Mouse (Mus musculus): Measurements from ENCODE around the gene Brf1.

Brf1 gene

DNA sequence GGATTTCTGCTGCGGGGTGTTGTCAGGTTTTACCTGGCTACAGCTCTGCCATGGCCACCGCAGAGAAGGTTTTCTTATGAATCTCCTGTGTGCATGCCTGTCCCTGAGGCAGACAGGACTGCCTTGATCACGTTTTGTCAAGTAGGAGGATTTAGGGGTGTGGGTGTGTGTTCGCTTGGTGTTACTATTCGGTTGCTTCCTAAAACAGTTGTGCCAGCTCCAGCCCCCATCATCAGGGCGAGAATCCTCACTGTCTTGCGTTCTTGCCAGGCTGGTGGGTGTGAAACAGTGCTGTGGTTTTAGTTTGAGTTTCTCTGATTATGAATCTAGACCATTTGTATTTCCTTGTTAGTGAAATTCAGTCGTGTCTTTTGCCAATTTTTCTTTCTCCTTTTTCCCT is 16.5 kb upstream of the Brf1 start:
- no peak for DNase-seq

DNA sequence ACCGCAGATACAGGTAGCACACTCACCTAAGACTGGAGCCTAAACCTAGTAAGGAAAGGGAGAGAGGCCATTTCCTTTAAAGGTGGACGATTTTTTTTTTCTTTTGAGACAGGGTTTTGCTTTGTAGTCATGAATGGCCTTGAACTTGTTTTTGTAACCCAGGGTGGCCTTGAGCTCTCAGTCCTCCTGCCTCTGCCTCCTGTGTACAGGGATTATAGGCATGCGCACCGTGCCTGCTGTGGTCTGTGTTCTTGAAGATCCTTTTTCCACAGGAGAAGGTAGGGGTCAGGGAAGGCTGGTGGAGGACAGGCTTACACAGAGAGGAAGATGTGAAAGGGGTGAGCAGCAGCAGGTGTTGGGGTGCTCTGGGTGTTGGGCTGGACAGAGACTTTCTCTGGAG is 15.5 kb upstream of the Brf1 start:
- DNase-seq, result no peak

DNA sequence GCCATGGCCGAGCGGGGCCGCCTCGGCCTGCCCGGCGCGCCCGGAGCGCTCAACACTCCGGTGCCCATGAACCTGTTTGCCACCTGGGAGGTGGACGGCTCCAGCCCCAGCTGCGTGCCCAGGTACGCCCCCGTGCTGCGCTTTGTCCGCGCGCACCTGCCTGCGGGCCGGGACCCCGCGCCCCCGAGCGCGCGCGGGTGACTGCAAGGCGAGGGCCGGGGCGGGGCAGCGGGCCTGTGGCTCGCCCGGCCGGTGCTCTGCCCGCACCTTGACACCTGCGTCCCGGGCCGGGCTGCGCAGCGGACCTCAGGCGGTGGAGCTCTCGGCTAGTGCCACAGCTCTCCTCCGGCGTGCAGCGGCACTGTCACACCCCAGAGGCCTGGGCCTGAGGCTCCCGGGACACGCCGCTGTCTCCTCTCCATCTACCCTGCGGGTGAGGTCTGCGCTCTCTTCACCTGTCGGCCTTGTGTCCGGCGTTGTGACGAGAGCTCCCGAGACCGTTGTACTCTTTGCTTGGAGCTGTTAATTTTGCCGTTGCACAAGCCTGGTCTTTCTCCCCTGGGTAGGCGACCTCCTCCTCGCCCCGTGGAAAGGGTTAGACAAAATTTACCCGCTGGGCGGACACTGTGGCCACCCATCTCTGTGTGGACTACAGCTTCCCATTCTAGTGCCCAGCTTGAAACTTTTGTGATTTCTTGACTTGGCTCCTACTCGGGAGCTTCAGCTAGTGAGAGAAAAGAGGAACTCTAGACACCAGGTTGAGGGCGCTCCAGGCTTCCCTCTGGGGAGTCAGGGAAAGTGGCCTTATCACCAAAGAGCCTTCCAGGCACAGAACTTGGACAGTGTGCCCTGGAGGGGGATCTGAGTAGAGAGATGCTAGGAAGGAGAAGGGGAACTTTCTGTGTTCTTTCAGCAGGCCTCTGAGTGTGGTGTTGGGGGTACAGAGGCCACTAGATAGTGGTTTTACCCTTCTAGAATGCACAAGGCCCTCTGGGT is 14.4 kb upstream of the Brf1 start:
- peak; percentile 43 to 78 for DNase-seq

DNA sequence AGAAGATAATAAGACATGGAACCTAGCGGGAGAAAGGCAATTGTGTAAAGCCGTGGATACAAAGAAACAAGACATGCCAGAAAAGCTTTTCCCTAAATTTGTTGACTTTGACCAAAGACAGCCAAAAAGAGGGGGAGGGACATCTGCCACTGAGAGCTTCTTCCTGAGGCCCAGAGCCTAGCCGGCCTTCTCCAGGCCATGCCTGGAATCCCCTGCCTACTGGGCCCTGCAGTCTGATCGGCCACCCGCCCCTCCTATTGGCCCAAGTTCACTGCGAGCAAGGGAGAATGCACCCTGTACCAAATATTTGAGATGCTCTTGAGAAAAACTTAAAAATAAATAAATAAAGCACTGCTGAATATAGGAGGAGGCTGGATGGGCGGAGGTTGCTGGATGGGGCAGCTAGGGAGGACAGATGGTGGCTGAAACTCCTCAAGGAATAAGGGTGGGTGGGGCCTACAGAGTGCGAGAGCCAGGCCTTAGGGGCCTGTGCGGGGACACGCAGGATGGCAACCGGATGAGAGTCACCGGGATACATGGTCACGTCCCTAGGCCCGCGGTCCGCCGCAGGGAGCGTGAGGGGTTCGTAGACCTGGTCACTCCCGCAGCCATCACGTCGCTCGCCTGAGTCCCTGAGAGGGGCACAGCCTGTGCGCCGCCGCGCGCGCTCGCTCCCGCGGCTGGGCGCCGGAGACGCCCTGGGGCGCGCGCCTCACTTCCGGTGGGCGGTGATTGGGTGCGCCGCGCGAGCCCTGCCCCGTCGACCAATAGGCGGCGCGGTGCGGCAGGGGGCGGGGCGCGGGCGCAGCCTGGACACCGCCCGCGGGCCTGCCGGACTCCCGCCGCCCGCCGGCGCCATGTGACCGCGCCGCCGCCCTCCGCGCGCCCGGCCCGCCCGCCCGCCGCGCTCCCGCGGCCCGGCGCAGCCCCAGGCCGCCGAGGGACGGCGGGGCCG is 13.4 kb upstream of the Brf1 start, which contains the start of gene Pacs2:
Pacs2 (plus strand) TSS at position 905 of the 955 bp plus-strand sequence.
- DNase-seq, result peak; percentile 95 to 98

DNA sequence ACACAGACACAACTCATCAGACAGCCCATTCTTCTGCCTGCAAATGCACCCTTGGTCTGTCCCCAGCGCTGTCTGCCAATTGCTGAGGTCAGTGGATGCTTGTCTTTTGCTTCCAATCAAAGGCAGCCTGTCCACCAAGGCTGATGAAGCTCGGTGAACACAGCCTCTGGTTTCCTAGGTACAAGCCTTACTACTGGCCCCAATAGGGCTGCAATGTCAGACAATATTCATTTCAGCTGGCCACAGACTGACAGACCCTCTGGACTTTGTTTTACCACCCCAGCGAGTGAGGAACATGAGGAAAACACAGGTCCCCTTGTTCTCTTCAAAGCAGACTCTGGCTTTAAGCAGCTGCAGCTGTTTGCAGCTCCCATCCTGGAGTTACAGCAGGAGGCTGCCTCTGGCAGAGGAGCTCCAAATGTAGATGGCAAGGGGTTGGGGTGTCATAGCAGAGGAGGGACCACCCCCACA is 12.6 kb upstream of the Brf1 start:
- DNase-seq, result no peak

DNA sequence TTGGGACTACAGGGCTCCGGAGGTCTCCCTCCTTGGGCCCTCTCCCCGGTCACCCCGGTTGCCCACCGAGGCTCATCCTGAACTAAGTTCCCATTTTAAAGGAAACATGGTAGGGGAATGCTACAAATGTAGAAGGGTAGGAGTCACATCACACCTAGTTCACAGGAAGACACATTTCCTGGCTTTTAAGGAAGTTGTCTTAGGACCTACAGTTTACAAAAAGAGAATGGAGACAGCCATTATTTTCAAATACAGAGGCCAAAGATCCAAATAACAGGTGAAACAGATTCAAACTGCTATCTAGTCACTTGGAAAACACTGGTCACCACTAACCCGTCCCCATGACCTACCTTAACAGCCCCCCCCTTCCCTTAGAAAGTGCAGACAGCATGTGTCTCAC is 11.9 kb upstream of the Brf1 start:
- no peak for DNase-seq

DNA sequence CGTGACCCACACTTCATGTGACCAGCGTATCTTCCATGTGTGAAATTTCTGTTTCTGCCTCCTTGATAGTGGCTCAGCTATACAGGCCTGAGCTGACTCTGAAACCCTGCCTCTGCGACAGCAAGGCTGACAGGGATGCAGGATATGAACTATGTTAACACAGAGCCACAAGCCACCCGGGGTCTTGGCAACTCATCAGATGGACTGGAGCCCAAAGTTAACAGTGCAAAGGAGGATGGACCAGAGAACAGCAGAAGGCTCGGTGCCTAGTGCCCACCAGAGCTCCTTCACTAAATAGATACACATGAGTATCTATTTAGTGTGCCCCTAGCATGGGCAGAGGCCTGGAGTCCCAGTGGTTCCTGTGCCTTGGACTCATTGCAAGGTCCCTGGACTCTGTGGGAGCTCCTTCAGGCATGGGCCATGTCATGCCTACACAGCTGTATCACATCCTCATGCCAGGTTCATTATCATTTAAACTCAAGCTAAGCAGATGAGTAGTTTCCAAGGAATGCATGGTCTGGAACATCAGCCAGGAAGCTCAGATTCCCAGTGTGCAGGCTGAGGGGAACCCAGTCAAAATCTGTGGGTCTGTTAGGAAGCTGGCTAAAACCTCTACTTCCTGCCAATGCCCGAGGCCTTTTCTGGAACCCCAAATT is 11.3 kb upstream of the Brf1 start:
- DNase-seq, result peak; percentile 60 to 64

DNA sequence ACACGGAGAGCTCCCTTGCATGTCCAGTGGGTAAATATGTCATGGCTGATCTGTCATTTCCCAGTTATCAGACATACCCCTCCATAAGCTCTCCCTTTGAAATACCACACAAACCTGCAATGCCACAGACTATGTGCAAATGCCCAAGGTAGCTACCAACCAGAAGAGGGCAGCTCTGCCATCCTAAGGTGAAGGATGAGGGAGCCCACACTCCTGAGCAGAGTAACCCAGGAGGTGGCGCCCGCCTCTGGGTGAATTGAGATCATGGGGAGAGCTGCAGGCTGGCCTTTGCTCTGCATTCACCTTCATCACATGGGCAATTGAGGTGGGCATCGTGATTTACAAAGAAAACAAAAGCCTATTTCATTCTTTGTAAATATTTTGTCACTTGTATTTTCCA is 4.5 kb upstream of the Brf1 start:
- peak; percentile 89 to 90 for DNase-seq

DNA sequence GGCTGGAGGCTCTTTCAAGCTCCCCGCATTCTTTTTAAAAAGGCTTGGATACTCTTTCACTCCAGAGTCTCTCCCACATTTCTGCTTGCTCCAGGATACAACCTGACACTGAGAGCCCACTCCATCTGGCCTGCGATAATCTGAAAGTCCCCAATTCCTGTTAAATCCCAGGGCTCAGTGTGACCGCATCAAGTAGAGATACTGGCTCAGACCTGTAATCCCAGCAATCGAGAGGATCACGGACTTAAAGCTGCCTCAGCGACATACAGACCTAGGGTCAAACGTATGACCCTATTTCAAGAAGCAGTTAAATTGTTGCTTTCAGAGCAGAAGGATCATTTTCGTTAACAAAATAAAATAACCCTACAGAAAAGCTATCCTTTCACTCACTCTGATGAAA is 3.5 kb upstream of the Brf1 start:
- no peak for DNase-seq

DNA sequence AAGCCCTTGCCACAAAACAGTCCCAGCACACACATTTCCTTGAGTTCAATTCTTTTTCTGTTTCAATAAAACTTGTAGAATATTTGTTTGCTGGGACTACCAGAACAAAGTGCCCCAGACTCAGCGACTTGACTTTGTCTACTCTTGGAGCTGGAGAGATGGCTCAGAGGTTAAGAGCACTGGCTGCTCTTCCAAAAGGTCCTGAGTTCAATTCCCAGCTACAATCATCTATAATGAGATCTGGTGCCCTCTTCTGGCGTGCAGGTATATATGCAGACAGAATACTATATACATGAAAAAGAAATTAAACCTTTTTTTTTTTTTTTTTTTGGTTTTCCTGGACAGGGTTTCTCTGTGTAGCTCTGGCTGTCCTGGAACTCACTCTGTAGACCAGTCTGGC is 2.2 kb upstream of the Brf1 start:
- DNase-seq, result peak in 1 of 2 experiments; percentile 18

DNA sequence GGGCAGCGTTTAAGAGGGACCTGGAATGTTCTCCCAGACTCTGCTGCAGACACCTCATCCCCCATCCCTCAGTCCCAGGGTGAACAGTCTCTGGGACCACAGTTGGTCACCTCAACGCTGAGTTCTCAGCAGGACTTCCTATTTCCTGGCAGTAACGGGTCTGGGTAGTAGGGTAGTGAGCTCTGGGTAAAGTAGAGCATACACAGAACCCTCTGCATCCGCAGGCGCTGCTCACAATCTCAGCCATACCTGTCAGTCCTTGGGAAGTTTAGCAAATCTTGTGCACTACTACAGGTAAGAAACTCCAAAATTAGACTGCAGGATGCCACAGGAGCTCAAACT is 600 bp upstream of the Brf1 start:
- DNase-seq, result no peak

DNA sequence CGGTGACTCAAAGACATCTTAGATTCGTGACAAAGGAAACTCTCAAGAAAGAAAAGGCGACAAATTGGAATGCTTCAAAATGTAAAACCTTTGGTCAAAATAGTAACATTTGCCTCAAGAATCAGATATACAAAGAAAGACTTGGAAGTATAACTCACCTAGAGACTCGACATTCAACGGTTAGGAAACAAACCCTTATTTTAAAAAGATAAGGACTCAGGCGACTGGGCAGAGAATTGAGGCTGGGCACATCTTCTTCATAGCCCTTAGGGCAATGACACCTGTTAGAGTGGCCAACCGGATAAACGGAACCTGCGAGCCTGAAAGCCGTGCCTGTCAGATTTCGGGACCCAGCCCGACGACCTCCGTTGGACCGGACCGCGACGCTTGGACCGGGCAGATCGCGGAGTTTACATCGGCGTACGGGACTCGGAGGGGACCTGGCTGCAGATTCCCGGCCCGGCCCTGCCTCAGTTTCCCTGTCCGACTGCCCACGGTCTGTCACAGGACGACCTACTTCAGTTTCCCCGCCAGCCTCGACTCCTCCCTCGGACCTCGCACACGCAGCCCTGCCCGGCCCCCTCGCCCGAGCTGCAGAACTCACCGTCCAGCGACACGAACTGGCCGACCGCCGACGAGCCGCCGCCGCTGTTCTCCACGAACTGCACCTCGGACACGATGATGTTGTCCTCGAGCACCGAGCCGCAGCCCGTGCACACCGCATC is 773 bp downstream of the Brf1 start:
- no peak for DNase-seq

DNA sequence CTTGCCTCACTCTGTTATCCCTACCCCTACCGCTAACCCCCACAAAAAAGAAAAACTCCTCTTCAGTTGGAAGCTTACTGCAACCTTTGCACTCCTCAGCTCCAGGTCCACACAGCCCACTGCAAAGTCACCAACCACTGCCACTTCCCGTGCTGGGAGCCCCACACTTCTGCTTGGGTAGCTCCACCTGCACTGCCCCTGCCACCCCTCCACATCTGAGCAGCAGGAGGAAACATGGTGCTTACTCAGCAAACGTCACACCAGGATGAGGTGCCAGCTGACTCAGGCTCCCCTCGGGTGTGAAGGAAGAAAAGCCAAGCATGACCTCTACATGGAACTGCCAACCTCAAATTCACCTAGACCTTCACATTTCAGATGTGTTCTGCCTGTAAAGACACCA is 6.4 kb downstream of the Brf1 start:
- peak; percentile 22 to 57 for DNase-seq

DNA sequence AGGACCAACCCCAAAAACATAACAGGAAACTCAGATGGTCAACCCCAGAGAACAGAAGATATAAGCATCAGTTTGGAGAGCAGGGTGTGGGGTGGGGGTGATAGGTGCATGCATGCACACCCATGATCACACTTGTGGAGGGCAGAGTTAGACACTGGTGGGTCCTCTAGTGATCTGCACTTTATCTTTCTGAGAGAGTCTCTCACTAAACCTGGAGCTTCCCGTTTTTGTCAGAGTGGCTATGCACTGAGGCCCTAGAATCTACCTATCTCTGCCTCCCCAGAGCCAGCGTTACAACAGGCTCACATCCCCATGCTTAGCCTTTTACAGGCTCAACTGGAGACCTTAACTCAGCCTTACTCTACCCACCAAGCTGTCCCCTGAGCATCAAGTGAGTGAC is 9.1 kb downstream of the Brf1 start:
- no peak for DNase-seq

DNA sequence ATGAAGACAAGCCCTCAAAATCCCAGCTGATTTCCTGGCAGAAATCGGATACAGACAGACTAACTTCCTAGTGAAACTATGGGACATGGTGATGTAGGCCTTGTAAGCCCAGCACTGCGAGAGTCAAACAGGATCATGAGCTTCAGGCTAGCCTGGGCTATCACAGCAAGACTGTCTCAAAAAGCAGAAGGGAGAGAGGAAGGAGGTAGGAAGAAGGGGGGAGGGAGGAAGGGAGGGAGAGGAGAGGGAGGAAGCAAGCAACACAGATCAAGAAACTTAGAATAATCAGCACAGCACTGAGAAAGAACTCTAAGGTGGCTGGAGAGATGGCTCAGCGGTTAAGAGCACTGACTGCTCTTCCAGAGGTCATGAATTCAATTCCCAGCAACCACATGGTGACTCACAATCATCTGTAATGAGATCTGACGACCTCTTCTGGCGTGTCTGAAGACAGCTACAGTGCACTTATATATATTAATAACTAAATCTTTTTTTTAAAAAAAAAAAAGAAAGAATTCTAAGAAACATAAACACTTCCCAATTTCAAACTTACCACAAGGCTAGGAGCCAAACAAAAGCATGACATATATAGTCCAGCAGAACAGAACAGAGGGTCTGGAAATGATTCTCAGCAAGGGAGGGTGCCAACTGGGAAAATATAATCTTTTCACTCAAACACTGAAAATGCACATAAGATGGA is 9.6 kb downstream of the Brf1 start:
- DNase-seq, result no peak

DNA sequence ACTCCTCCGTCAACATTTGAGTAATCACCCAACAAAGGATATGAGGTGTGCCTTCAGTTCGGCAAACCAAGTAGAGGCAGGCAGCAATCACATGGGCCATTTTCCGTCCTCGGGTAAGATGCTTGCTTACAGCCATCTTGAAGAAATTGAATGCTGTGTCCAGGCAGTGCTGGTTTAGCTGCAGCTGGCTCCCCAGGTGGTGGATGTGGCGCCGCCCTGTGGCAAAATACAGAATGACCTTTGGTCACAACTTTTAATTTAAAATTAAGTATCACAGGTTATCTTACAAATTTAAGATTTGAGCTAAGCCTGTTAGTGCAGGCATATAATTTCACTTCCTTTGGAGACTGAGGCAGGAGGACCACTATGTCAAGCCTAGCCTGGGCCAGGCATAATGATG is 12.6 kb downstream of the Brf1 start:
- peak; percentile 42 to 53 for DNase-seq

DNA sequence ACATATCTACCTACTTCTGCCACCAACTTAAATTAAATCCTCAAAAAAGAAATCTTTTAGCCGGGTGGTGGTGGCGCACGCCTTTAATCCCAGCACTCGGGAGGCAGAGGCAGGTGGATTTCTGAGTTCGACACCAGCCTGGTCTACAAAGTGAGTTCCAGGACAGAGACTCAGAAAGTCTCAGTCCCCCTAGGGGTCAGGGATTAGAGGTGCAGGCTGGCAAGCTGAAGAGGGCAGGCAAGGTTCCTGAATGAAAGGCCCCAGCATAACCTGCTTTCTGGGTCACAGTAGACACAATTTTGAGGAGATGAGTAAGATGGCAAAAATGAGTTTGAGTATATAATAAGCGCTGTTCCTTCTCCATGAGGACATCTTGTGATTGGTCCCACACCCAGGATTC is 15.2 kb downstream of the Brf1 start:
- peak in 1 of 2 experiments; percentile 14 for DNase-seq

DNA sequence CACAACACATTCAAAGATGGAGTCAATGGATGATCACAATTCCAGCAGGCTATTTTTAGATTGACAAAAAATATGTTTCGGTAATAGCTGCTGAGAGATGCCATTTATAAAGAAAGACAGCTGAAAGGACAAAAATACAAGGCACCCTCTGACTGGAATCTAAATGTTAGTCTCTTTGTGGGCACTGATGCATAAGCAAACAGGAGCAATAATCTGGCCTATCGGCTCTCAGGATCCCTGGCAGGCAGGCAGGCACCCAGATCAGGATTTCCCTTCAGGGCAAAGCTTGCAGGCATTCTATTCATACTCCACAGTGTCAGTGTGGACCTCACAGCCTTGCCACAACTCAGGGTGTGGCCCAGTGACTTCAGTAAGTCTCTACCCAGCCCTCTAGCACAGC is 18.5 kb downstream of the Brf1 start:
- peak in 1 of 2 experiments; percentile 15 for DNase-seq

DNA sequence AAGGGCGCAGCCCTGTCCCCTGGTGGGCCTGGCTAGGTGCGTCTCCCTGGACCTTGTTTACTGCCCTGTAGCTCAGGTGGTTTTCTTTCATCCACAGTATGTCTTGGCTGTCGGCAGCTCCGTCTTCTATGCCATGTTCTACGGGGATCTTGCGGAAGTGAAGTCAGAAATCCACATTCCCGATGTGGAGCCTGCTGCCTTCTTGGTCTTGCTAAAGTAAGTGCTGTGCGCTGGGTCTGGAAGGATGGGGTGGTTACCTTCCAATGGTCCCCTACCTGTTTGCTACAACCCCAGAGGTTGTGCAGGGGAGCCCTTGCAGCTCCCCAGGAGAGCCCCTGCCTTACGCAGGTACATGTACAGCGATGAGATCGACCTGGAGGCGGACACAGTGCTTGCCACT is 23.3 kb downstream of the Brf1 start:
- peak in 1 of 2 experiments; percentile 42 for DNase-seq

DNA sequence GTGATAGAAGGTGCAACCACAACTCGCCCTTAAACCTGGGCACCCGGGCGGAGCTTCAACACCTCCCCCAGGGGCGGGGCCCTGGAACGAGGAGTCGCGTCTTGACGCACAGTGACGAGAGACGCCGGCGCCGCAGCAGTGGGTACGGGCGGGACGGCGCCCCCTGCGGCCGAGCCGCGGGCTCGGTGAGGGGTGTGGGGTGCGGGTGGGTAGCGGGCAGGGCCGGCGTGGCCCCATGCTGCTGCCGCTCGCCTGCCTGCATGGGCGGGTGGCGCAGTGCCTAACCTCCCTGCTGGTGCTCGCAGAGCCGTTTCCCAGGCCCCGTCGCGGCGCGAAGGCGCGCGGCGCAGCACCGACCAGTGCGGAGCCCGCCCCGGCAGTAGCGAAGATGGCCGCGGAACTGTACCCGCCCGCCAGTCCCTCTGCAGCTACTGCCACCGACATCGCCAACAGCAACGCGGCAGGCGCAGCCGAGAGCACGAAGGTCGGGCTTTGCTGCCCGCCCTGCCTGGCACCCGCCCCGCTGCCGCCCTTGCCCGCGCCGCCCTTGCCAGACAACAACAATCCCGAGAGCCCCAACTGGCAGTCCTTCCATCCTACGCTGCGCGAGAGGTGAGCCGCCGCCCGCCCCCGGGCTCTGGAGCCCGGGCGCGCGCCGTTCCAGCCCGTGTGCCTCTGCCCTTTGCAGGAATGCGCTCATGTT is 24.0 kb downstream of the Brf1 start, which contains the start of gene Btbd6:
Btbd6 (plus strand) TSS at position 112 of the 703 bp plus-strand sequence.
- DNase-seq, result peak; percentile 95 to 97

DNA sequence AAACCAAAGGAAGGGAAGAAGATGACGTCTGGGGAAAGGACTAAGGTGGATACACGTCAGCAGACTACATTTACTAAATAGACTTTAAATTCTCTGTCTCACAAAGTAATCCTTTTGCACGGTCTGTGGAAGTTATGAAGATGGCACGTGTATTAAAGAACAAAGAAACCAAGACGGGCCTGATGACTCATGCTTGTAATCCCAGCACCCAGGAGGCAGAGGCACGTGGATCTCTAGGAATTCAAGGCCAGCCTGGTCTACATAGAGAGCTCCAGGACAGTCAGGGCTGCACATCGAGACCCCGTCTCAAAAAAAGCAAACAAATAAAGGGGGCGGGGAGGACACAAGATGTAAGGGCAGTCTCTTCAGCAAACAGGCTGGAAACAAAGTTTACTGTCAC is 25.8 kb downstream of the Brf1 start:
- no peak for DNase-seq

Measured in kidney, postnatal 25 days (tissue).